Mouse (Mus musculus): ENCODE measurements around the gene Slc51b.
A peak's percentile ranks its signal among the peaks of the same experiment; 100 is the strongest.

DNA sequence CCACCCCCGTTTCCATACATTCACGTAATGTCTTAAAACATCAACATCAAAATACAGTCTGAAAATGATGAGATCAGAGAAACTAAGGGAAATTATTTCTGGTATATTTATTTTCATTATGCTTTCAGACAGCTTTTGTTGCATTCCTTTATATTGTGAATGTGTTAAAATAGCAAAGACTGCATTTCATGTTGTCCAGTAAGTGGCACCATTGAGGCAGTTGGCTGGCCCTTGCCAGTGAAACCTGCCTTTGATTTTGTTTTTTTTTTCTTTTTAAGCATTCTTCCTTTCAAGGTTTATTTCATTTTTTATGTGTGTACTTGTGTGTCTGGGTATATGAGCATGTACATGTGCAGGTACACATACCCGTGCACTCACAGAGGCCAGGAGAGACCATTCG lies 21.9 kb upstream of the Slc51b start:
- TF ChIP-seq CTCF (conservative IDR thresholded peaks at IDR 0.05 in 1 of 2, IDR thresholded peaks at IDR 0.05 in 1 of 2; ENCODE audit: low read depth in 2 of 2, low read length in 2 of 2): peak in 1 of 2 experiments; percentile 36; a peak in 2 of 4 replicates
- TF ChIP-seq EP300 (IDR thresholded peaks at IDR 0.05; ENCODE audit: low read length): no peak
- no peak for TF ChIP-seq UBTF (IDR thresholded peaks at IDR 0.05; ENCODE audit: low read depth, low read length)
- no peak for TF ChIP-seq NELFE (IDR thresholded peaks at IDR 0.05; ENCODE audit: low read depth, low read length)
- TF ChIP-seq POLR2A (IDR thresholded peaks at IDR 0.05; ENCODE audit: low read depth, low read length): no peak
- TF ChIP-seq USF1 (IDR thresholded peaks at IDR 0.05; ENCODE audit: low read depth, low read length): no peak
